Mouse (Mus musculus) heart, postnatal 0 days (tissue): ENCODE data around the gene Zbtb39.

Source experiments
- CTCF ChIP-seq: IDR thresholded peaks from 2 replicates; pipeline ENCODE4 v1.5.1; 2016; ENCODE audit warnings: antibody characterized with exemption, control low read depth, low read depth
- EP300 ChIP-seq: IDR thresholded peaks from 2 replicates; pipeline ENCODE4 v1.6.1; 2016; ENCODE audit warnings: antibody characterized with exemption, low read depth

DNA sequence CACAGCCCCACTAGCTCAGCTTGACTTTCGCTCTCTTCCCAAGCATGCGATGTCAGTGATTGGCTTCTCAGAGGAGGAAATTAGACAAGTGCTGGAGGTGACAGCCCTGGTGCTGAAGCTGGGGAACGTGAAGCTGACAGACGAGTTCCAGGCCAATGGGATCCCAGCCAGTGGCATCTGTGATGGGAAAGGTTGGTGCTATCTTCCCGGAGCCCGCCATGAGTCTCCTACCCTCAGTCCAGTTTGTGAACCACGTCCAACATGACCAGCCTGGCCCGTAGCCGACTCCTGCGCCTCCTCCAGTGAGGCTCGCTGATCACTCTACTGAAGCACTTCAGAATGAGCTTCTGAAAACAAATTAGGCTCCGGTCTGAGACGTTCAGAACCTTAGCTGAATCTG is 29.0 kb upstream of the Zbtb39 start:
- TF ChIP-seq CTCF (no peak), EP300 (no peak)
